Mouse (Mus musculus): ENCODE measurements around the gene Car12. TPM values are rescaled to one million over a fixed set of nuclear protein-coding genes. Genes with fewer than 3 reads are reported as not detected.

Car12 gene
- polyA plus RNA-seq, 1 experiment: 3.4 TPM

GRCm38 (mm10) chr9:66731284-66731683 lies 17.8 kb downstream of the Car12 start:
- Histone ChIP-seq H3K27me3 (ENCODE audit: control insufficient read depth, insufficient read depth, low read length) (no peaks in the 10 kb centered on the region), H3K27ac (ENCODE audit: insufficient read depth, low read length) (no peak overlapping the region; the same call in 1 of the 2 replicates), H3K4me3 (replicated peaks; ENCODE audit: insufficient read depth, low read depth, low read length) (no peak overlapping the region), H3K4me1 (ENCODE audit: control insufficient read depth, insufficient read depth, low read length) (peaks cover 40% of the 10 kb centered on the region)
- WGBS: 63% methylated on average over 7 of the region's 7 CpGs
- TF ChIP-seq POLR2A (IDR thresholded peaks at IDR 0.05; ENCODE audit: borderline replicate concordance, insufficient read depth, low read length): no peak
- TF ChIP-seq CTCF (IDR thresholded peaks at IDR 0.05; ENCODE audit: borderline replicate concordance, insufficient read depth, low read depth, low read length): no peak
- no peak for DNase-seq

GRCm38 (mm10) chr9:66732791-66733691 lies 19.6 kb downstream of the Car12 start:
- peak; percentile 88 to 94 for DNase-seq

GRCm38 (mm10) chr9:66734568-66734967 lies 21.1 kb downstream of the Car12 start:
- no peak for DNase-seq
- 92% methylated on average over 6 of the region's 6 CpGs for WGBS
- Histone ChIP-seq H3K4me3 (replicated peaks; ENCODE audit: insufficient read depth, low read depth, low read length) (no peak overlapping the region), H3K27me3 (ENCODE audit: control insufficient read depth, insufficient read depth, low read length) (no peaks in the 10 kb centered on the region), H3K27ac (ENCODE audit: insufficient read depth, low read length) (no peak overlapping the region), H3K4me1 (ENCODE audit: control insufficient read depth, insufficient read depth, low read length) (peaks cover 25% of the 10 kb centered on the region; the same call in 1 of the 2 replicates)
- TF ChIP-seq CTCF (IDR thresholded peaks at IDR 0.05; ENCODE audit: borderline replicate concordance, insufficient read depth, low read depth, low read length) (no peak), POLR2A (IDR thresholded peaks at IDR 0.05; ENCODE audit: borderline replicate concordance, insufficient read depth, low read length) (no peak)

More at GRCm38 (mm10) chr9:66732791-66733691, 19.6 kb downstream of the Car12 start:
- H3K27ac ChIP-seq (ENCODE audit: insufficient read depth, low read length): peak overlapping the region; percentile 75
- peaks cover 27% of the 10 kb centered on the region; the same call in 1 of the 2 replicates for H3K4me1 ChIP-seq (ENCODE audit: control insufficient read depth, insufficient read depth, low read length)
- TF ChIP-seq POLR2A (IDR thresholded peaks at IDR 0.05; ENCODE audit: borderline replicate concordance, insufficient read depth, low read length) (peak; percentile 30; the same call in 1 of the 2 replicates), CTCF (IDR thresholded peaks at IDR 0.05; ENCODE audit: borderline replicate concordance, insufficient read depth, low read depth, low read length) (no peak)
- H3K4me3 ChIP-seq (replicated peaks; ENCODE audit: insufficient read depth, low read depth, low read length): peak overlapping the region; percentile 7
- WGBS: 19% methylated on average over 15 of the region's 15 CpGs
- H3K27me3 ChIP-seq (ENCODE audit: control insufficient read depth, insufficient read depth, low read length): no peaks in the 10 kb centered on the region

GRCm38 (mm10) chr9:66735122-66735521 lies 21.6 kb downstream of the Car12 start:
- WGBS: 83% methylated on average over 2 of the region's 2 CpGs
- no peak overlapping the region for H3K4me3 ChIP-seq (replicated peaks; ENCODE audit: insufficient read depth, low read depth, low read length)
- no peak for DNase-seq
- no peaks in the 10 kb centered on the region for H3K27me3 ChIP-seq (ENCODE audit: control insufficient read depth, insufficient read depth, low read length)
- no peak overlapping the region for H3K27ac ChIP-seq (ENCODE audit: insufficient read depth, low read length)
- H3K4me1 ChIP-seq (ENCODE audit: control insufficient read depth, insufficient read depth, low read length): peaks cover 25% of the 10 kb centered on the region; the same call in 1 of the 2 replicates
- TF ChIP-seq POLR2A (IDR thresholded peaks at IDR 0.05; ENCODE audit: borderline replicate concordance, insufficient read depth, low read length) (no peak), CTCF (IDR thresholded peaks at IDR 0.05; ENCODE audit: borderline replicate concordance, insufficient read depth, low read depth, low read length) (no peak)

GRCm38 (mm10) chr9:66736016-66736415 lies 22.5 kb downstream of the Car12 start:
- no peak for DNase-seq
- no peaks in the 10 kb centered on the region for H3K27me3 ChIP-seq (ENCODE audit: control insufficient read depth, insufficient read depth, low read length)
- TF ChIP-seq POLR2A (IDR thresholded peaks at IDR 0.05; ENCODE audit: borderline replicate concordance, insufficient read depth, low read length): no peak
- no peak for TF ChIP-seq CTCF (IDR thresholded peaks at IDR 0.05; ENCODE audit: borderline replicate concordance, insufficient read depth, low read depth, low read length)
- H3K4me1 ChIP-seq (ENCODE audit: control insufficient read depth, insufficient read depth, low read length): peaks cover 21% of the 10 kb centered on the region; the same call in 1 of the 2 replicates
- H3K4me3 ChIP-seq (replicated peaks; ENCODE audit: insufficient read depth, low read depth, low read length): no peak overlapping the region
- no peak overlapping the region for H3K27ac ChIP-seq (ENCODE audit: insufficient read depth, low read length)
- WGBS: 85% methylated on average over 3 of the region's 3 CpGs

- 85% methylated on average over 2 of the region's 2 CpGs for WGBS
- Histone ChIP-seq H3K4me3 (replicated peaks; ENCODE audit: insufficient read depth, low read depth, low read length) (no peak overlapping the region), H3K4me1 (ENCODE audit: control insufficient read depth, insufficient read depth, low read length) (peaks cover 17% of the 10 kb centered on the region; the same call in 1 of the 2 replicates), H3K27me3 (ENCODE audit: control insufficient read depth, insufficient read depth, low read length) (no peaks in the 10 kb centered on the region), H3K27ac (ENCODE audit: insufficient read depth, low read length) (no peak overlapping the region)
- TF ChIP-seq POLR2A (IDR thresholded peaks at IDR 0.05; ENCODE audit: borderline replicate concordance, insufficient read depth, low read length): no peak
- TF ChIP-seq CTCF (IDR thresholded peaks at IDR 0.05; ENCODE audit: borderline replicate concordance, insufficient read depth, low read depth, low read length): no peak
- DNase-seq: no peak
These were observed 23.1 kb downstream of the Car12 start for GRCm38 (mm10) chr9:66736551-66736950.

GRCm38 (mm10) chr9:66739516-66739915 lies 26.0 kb downstream of the Car12 start:
- Histone ChIP-seq H3K4me1 (ENCODE audit: control insufficient read depth, insufficient read depth, low read length) (peaks cover under 1% of the 10 kb centered on the region; the same call in 1 of the 2 replicates), H3K27me3 (ENCODE audit: control insufficient read depth, insufficient read depth, low read length) (no peaks in the 10 kb centered on the region), H3K27ac (ENCODE audit: insufficient read depth, low read length) (no peak overlapping the region), H3K4me3 (replicated peaks; ENCODE audit: insufficient read depth, low read depth, low read length) (no peak overlapping the region)
- DNase-seq: no peak
- WGBS: 88% methylated on average over 7 of the region's 7 CpGs
- no peak for TF ChIP-seq CTCF (IDR thresholded peaks at IDR 0.05; ENCODE audit: borderline replicate concordance, insufficient read depth, low read depth, low read length)
- TF ChIP-seq POLR2A (IDR thresholded peaks at IDR 0.05; ENCODE audit: borderline replicate concordance, insufficient read depth, low read length): no peak

Data from cerebellum, adult 2 months (tissue).